Mouse (Mus musculus): ENCODE data around the gene 1700093K21Rik.
A peak's percentile ranks its signal among the peaks of the same experiment; 100 is the strongest.
"Not testable (repeated sequence)": the region's sequence is repeated elsewhere in the genome, so short reads cannot be mapped to it uniquely, and the experiment has no call there.

Gene 1700093K21Rik

DNA sequence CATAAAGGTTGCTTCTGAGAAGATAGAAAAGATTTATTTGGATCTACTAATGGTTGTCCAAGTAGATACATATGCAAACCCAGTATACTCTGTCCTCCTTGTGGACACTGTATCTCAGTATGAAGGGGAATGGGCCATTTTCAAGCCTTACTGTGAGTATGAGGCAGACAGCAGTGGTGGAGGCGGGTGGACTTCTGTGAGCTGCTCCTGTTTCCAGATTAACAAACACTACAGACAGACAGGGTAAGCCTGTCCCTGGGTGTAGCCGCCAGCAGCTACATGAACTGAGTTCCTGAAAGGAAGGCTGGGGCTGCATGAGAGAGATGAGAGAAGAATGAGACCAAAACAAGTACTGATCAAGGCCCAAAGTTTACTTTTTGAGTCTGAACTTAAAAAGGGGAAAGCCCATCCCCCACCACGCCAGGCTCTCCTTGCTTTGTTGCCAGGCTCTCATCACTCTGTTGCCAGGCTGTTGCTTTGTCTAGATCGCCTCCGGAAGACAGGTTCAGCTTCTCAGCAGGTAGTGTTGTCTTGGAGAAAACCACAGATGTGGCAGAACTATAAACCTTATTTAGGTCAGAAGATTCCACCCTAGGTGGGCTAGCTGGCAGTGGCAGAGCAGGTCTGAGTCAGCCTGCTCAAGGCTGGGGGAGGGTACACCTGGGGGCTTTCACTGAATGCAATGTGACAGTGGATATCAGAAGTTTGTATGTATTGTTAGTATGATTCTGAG is at the start of gene 1700093K21Rik:
1700093K21Rik (minus strand) TSS at position 683 of the 733 bp plus-strand sequence.
- no peak for DNase-seq

DNA sequence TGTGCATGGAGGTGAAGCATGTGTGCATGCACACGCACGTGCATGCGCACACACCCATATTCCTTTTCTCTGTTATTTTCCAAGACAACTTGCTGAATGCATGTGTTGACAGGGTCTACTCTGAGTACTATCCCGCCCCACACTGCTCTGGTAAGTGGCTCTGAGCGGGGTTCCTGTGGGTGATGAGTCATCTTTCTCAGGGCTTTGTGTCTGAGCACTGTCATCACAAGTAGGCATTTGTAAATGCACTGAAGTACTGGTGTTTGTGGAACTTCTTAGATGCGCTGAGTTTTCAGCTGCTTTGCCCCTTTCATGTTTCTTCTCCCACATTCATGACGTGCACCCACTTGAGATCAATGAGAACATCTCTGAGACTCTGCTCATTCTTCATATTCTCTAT is 49.2 kb upstream of the 1700093K21Rik start:
- DNase-seq: no peak

DNA sequence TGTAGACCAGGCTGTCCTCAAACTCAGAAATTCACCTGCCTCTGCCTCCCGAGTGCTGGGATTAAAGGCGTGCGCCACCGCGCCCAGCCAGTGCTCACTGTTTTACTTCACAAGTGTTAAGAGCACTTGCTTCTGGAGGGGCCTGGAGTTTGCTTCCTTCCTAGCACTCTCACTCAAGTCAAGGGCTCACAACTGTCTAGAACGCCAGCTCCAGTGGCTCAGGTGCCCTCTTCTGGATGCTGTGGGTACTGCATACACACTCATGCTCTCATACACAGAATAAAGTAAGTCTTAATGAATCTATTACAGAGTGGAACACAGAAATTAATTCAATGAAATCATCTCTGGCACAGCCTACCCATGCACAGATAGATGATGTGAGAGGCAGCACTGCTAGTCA is 44.8 kb upstream of the 1700093K21Rik start:
- peak; percentile 80 for DNase-seq

DNA sequence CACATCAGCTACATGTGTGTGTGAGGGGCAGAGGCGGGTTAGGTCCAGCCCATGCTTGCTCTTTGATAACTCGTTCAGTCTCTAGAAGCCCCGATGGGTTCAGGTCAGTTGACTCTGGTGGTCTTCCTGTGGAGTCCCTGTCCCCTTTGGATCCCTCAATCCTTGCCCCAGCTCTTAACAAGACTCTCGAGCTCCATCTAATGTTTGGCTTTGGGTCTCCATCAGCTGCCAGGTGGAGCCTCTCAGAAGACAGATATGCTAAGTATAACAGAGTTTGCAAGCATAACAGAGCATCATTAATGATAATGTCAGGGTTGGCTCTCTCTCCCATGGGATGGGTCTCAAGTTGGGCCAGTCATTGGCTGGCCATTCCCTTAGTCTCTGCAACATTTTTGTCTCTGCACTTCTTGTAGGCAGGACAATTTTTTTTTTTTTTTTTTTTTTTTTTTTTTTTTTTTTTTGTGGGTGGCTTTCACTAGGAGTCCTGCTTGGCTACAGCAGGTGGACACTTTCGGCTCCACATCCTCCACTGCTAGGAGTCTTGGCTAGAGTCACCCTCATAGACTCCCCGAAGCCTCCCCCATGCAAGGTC is 36.2 kb upstream of the 1700093K21Rik start:
- no peak for DNase-seq

DNA sequence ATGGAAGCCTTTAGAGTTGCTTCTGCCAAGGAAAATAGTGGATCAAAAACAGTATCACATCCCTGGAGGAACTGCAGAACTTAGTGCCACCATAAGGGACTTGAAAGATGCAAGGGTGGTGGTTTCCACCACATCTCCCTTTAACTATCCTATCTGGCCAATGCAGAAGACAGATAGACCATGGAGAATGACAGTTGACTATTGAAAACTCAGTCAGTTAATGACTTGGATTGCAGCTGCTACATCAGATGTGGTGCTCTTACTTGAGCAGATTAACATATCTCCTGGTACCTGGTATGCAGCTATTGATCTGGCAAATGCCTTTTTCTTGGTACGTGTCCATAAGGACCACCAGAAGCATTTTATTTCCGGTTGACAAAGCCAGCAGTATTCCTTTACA is 16.5 kb upstream of the 1700093K21Rik start:
- DNase-seq: no peak

DNA sequence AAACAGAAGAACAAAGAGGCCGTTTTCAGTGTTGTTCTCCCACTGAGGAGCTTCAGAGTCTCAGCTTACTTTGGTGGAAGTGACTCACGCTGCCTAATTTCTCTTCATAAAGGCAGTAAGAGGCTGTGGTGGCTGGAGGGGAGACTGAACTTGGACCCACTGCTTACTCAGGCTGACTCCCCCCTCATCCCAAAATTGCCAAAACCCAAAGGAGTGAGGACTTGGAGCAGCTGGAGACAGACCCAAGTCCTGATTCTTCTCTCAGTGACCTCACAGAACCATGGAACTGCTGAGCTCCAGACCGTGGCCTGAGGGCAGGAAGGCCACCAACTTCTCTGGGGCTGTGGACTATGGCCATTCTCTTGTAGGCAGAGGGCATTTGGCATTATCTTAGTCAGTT is 2.0 kb downstream of the 1700093K21Rik start:
- DNase-seq: no peak

DNA sequence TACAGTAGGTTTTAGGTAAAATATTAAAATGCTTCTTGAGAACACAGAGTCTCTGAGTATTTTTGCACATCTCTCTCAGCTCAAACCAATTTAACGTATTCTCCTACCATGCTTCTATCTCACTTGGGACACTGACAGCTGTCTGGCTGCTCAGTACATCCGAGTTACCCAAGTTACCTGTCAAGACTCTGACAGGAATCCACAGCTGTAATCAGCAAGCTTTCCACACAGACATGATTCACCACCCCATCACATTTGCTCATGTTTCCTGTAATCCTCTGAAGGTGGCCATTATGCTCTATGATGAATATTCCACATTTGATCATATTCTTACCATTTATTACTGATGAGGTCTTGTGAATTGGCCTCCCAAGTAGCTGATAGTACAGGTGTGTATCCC is 5.6 kb downstream of the 1700093K21Rik start:
- DNase-seq: no peak

DNA sequence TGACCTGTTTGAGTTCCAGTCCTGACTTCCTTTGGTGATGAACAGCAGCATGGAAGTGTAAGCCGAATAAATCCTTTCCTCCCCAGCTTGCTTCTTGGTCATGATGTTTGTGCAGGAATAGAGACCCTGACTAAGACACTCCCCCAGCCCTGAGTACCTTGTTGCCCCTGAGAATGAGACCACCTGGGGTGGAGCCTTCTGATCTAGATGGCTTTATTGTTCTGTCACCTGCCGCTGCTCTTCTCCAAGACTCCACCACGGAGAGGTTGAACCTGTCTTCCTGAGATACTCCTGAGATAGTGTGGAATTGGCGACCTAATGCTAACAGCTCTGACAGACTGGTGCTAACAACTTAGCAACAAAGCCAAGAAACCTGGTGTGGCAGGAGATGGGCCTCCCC is 6.2 kb downstream of the 1700093K21Rik start:
- not testable (repeated sequence) for DNase-seq

DNA sequence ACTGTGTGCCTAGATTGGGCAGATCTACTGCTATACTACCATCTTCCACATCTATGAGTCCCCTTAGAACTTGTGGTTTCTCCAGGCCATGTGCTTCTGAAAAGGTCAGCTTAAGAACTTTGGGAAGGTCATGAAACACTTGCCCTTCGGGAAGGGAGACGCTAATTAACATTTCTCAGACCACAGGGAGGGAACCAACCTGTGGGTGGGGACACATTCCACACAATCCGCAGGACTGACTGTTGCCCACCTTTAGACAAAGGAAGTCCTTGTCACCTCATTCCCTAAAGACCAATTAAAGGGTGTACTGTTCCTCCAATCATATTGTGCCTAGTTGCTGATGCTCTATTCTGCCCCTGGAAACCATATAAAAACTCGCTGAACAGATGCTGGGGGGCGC is 16.2 kb downstream of the 1700093K21Rik start:
- not testable (repeated sequence) for DNase-seq

DNA sequence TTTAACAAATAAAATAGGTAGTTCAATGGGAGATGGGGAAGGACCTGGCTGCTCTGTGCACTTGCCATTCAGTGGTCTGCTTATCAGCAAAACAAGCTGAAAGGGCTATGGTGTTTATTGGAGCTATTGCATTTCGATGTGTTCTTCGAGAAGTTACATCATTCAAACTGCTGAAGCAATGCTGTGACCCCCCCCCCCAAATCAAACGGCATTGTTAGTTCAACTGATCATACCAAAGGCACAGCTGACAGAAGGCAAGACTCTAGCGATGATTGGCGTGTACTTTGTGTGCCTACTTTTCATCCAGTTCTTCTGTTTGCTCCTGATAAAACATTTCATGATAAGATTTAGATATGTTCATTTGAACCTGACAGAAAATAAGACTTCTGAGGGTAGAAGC is 22.3 kb downstream of the 1700093K21Rik start:
- DNase-seq: no peak

DNA sequence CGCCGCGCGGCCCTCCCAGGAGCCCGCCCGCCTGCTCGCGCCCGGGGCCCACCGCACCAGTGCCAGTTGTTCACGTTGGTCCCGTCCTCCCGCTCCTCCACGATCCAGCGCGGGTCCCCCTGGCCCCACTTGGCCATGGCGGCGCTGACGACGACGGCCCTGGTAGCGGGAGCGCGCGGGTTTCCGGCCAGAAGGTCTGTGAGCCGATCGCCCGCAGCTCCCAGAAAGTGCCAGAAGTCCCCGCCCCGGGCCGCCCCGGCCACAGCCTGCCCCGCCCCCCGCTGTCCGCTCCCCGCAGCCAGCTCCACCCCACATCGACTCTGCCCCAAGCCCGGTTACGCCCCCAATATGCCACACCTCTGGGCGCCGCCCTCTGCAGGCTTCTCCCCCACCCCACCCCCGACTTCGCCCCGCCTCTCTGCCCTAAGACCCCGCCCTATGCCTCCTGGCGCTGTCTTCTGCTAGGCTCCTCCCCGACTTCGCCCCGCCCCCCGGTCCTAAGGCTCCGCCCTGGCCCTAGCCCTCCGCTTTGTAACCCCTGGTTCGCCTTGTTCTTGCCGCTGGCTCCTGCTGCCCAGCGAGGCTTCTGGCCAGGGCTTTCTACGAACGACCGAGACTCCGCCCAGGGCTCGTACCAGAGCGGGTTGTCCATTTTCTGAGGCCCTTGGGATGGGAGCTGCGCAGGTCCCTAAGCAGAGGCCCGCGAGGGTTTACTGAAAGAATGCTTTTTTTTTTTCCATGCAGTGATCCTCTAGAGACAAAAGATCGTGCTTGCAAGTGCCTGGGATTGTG is 23.0 kb downstream of the 1700093K21Rik start, which contains the start of gene Ahsa2:
Ahsa2 (minus strand) TSS at position 313 of the 792 bp plus-strand sequence.
- DNase-seq: peak; percentile 95

DNA sequence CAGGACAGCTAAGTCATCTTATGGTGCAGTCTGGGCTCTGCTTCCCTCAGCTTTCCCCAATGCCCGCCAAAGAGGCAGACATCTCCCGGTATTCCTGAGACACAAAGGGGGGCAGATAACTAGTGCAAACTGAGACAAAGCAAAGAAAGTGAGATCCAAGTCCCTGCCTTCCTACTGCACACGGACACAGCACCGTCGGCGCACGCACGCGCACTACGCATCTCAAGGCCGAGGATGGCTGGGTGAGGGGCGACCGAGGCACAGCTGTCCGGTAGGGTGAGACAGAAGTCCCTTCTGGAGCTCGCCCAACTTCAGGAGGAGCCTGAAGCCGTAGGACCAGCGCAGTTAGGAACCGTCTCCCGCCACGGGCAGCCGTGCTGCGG is 23.6 kb downstream of the 1700093K21Rik start:
- DNase-seq: peak; percentile 77

DNA sequence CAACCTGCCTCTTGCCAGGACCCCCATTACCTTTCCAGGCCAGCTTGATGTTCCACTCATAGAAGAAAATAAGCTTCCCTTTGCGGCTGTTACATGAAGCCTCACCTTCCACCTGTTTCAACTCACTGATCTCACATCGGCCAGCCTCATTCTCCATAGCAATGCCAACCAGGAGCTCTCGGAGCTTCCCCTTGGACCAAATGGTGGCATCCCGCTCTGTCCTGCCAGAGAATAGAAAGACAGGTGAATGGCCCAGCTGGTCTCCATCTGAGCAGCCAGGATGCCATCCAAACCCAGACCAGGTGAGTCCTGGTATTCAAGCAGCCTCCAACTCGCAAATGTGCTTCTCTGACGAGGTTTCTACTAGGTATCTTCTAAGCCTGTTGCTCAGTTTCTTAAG is 24.3 kb downstream of the 1700093K21Rik start:
- no peak for DNase-seq

DNA sequence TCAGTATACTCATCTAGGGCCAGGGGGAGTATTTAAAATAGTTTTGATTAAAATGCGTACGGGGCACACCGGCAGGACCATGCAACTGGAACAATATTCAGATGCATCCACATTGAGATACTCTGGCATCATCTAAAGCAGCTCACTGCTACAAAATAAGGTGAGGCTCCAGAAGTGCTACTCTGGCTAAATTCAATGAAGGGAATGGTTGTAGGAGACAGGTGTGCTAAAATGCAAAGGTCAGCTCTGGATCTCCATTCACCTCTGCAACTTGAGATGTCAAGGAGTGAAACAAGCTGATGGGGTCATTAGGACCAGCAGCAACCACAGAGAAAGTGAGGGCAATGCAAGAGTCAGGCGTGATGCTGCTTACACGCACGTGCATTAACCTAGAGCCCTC is 25.7 kb downstream of the 1700093K21Rik start:
- no peak for DNase-seq

DNA sequence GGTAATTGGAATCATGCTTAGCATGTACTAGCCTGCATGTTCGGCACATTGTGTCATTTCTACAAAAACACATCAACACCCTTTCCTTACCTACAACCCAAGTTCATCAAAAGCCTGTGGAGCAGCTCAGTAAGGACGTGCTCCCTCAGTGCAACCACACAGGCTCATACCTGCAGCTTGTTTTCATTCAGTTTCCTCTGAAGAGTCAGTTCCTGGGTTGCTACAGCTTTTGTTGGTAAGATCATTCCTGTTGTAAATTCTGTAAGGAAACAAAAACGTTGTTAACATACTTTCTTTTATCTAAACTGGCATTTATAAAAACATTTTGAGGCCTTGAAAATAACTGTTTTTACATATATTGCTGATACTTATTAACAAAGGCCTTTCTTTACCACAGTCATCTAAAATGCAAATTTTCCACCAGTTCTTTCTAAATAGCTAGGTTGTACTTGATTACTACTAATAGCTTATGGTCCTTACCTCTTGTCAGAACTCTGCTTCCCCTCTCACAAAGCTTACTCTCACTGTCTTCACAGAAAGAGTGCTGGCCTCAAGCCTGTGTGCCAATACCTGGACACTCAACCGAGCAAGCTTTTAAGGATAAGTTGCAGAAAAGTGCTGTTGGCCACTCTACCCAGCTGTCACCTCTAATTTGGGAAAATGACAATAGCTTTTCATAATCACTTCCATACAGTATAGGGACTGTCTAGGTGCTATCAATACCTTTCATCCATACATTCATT is 28.7 kb downstream of the 1700093K21Rik start:
- DNase-seq: no peak

DNA sequence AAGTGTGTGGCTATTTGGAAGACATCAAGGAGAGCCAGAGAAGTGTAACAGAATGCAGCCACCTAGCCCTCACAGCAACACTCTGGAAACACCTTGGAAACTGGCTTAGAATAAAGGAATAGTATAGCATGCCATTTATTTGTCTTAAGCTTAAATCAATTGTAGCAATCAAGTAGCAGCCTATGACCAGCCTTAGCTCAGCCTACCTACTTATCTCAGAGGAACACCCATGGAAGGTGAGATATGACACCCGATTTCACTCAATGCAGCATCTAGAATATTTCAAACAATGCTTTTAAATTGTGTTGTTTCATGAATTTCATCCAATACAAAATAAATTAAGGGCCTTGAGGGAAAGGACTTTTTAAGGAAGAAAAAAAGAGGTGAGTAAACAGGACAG is 31.0 kb downstream of the 1700093K21Rik start:
- DNase-seq: no peak

All from right cerebral cortex, postnatal 4 days (tissue).